Mouse (Mus musculus): ENCODE results near the gene Nxpe3.

GRCm38 (mm10) chr16:55924010-55924409 lies 28.9 kb upstream of the Nxpe3 start:
- TF ChIP-seq CTCF (IDR thresholded peaks at IDR 0.05; ENCODE audit: extremely low read depth, insufficient read length, insufficient replicate concordance, low read depth, low read length) (no peak), POLR2A (IDR thresholded peaks at IDR 0.05; ENCODE audit: low read depth, low read length) (no peak)
